Mouse (Mus musculus) Muller cell, postnatal 12 days (primary cell): ENCODE results near the gene Ggact.

ENCODE experiments used
- DNase-seq: peaks from one replicate; pipeline ENCODE4 v3.0.0-alpha.2; 2015; ENCODE audit errors: inconsistent ontology term

Ggact gene

GRCm38 (mm10) chr14:122913657-122914056, at the start of gene Ggact:
Gene Ggact, minus strand, starts transcription at chr14:122913757.
- no peak for DNase-seq

GRCm38 (mm10) chr14:122957941-122958340, 44.4 kb upstream of the Ggact start:
- DNase-seq, result peak; percentile 77

- DNase-seq, result peak; percentile 41
Measured at GRCm38 (mm10) chr14:122953331-122953730, 39.8 kb upstream of the Ggact start.

- DNase-seq, result no peak
Measured at GRCm38 (mm10) chr14:122952556-122952955, 39.0 kb upstream of the Ggact start.

- DNase-seq, result no peak
Measured at GRCm38 (mm10) chr14:122951676-122952445, 38.3 kb upstream of the Ggact start.

GRCm38 (mm10) chr14:122950915-122951314, 37.4 kb upstream of the Ggact start:
- no peak for DNase-seq

- no peak for DNase-seq
Measured at GRCm38 (mm10) chr14:122943475-122943853, 29.9 kb upstream of the Ggact start.

- no peak for DNase-seq
Measured at GRCm38 (mm10) chr14:122942757-122943474, 29.4 kb upstream of the Ggact start.

- peak; percentile 33 for DNase-seq
Measured at GRCm38 (mm10) chr14:122936460-122936859, 22.9 kb upstream of the Ggact start.

- no peak for DNase-seq
Measured at GRCm38 (mm10) chr14:122920011-122920410, 6.5 kb upstream of the Ggact start.

GRCm38 (mm10) chr14:122917676-122918075, 4.1 kb upstream of the Ggact start:
- no peak for DNase-seq

- DNase-seq, result peak; percentile 78
Measured at GRCm38 (mm10) chr14:122912812-122913498, 602 bp downstream of the Ggact start.

GRCm38 (mm10) chr14:122912137-122912536, 1.4 kb downstream of the Ggact start:
- peak; percentile 61 for DNase-seq

GRCm38 (mm10) chr14:122911265-122911664, 2.3 kb downstream of the Ggact start:
- no peak for DNase-seq

GRCm38 (mm10) chr14:122909368-122910091, 4.0 kb downstream of the Ggact start:
- no peak for DNase-seq

GRCm38 (mm10) chr14:122908075-122908474, 5.5 kb downstream of the Ggact start:
- no peak for DNase-seq

- DNase-seq, result no peak
Measured at GRCm38 (mm10) chr14:122905007-122905406, 8.6 kb downstream of the Ggact start.

- DNase-seq, result peak; percentile 88
Measured at GRCm38 (mm10) chr14:122903923-122904351, 9.6 kb downstream of the Ggact start.

- peak; percentile 62 for DNase-seq
Measured at GRCm38 (mm10) chr14:122902884-122903283, 10.7 kb downstream of the Ggact start.

GRCm38 (mm10) chr14:122902136-122902535, 11.4 kb downstream of the Ggact start:
- no peak for DNase-seq

- DNase-seq, result no peak
Measured at GRCm38 (mm10) chr14:122901715-122902114, 11.8 kb downstream of the Ggact start.

- no peak for DNase-seq
Measured at GRCm38 (mm10) chr14:122901177-122901576, 12.4 kb downstream of the Ggact start.
